Mouse (Mus musculus) heart, adult 11 months (tissue): Measurements from ENCODE around the gene Gm20388.

ENCODE experiments used
- DNase-seq: peaks from one replicate; pipeline ENCODE4 v3.0.0; 2022

The Gm20388 gene

GRCm38 (mm10) chr8:121076555-121076954 lies 1165.9 kb downstream of the Gm20388 start:
- no peak for DNase-seq

GRCm38 (mm10) chr8:121078721-121079120 lies 1168.1 kb downstream of the Gm20388 start:
- no peak for DNase-seq

- DNase-seq: no peak
Observed at GRCm38 (mm10) chr8:121079201-121079600, 1168.6 kb downstream of the Gm20388 start.

- DNase-seq: no peak
Observed at GRCm38 (mm10) chr8:121079944-121080343, 1169.3 kb downstream of the Gm20388 start.

GRCm38 (mm10) chr8:121080361-121081090 lies 1169.9 kb downstream of the Gm20388 start:
- no peak for DNase-seq

GRCm38 (mm10) chr8:121081398-121081797 lies 1170.8 kb downstream of the Gm20388 start:
- DNase-seq: no peak

- no peak for DNase-seq
Observed at GRCm38 (mm10) chr8:121082218-121083092, 1171.8 kb downstream of the Gm20388 start.

GRCm38 (mm10) chr8:121083093-121083935 lies 1172.7 kb downstream of the Gm20388 start:
- DNase-seq: peak; percentile 98

GRCm38 (mm10) chr8:121083936-121084209 lies 1173.2 kb downstream of the Gm20388 start:
- no peak for DNase-seq

GRCm38 (mm10) chr8:121084210-121084951 lies 1173.7 kb downstream of the Gm20388 start, which contains the start of gene Foxf1:
TSS of gene Foxf1 (plus strand) at chr8:121084386.
- DNase-seq: no peak

GRCm38 (mm10) chr8:121085011-121085410 lies 1174.4 kb downstream of the Gm20388 start:
- no peak for DNase-seq

- DNase-seq: no peak
Observed at GRCm38 (mm10) chr8:121085561-121085960, 1174.9 kb downstream of the Gm20388 start.

- DNase-seq: no peak
Observed at GRCm38 (mm10) chr8:121086004-121086900, 1175.6 kb downstream of the Gm20388 start.

- no peak for DNase-seq
Observed at GRCm38 (mm10) chr8:121088281-121088680, 1177.6 kb downstream of the Gm20388 start.

- DNase-seq: no peak
Observed at GRCm38 (mm10) chr8:121088871-121089630, 1178.4 kb downstream of the Gm20388 start.

- DNase-seq: no peak
Observed at GRCm38 (mm10) chr8:121089631-121090380, 1179.2 kb downstream of the Gm20388 start.

GRCm38 (mm10) chr8:121090716-121091115 lies 1180.1 kb downstream of the Gm20388 start:
- no peak for DNase-seq

- no peak for DNase-seq
Observed at GRCm38 (mm10) chr8:121092141-121092540, 1181.5 kb downstream of the Gm20388 start.

GRCm38 (mm10) chr8:121092627-121093026 lies 1182.0 kb downstream of the Gm20388 start:
- peak; percentile 96 for DNase-seq

- DNase-seq: no peak
Observed at GRCm38 (mm10) chr8:121093496-121093895, 1182.9 kb downstream of the Gm20388 start.
